Mouse (Mus musculus) embryonic facial prominence, embryonic 12.5 days (tissue): ENCODE data around the gene Dvl2. TPM values are rescaled to one million over a fixed set of nuclear protein-coding genes. Genes with fewer than 3 reads are reported as not detected.

Experiments
- ATAC-seq: fragments of 200-750 bp; cut with Nextera tagmentation; 2 replicates; pipeline ENCODE4 v1.8.0; 2017; ENCODE audit not compliant: insufficient number of reproducible peaks, insufficient read depth, low FRiP score, low TSS enrichment
- H3K27ac ChIP-seq: fragments of 300-500 bp; sonication (generic); 2 replicates; pipeline ENCODE4 v1.5.1; 2016; ENCODE audit warnings: mild to moderate bottlenecking
- H3K27me3 ChIP-seq: fragments of 300-500 bp; sonication (generic); 2 replicates; pipeline ENCODE4 v1.6.1; 2016; ENCODE audit warnings: mild to moderate bottlenecking, moderate library complexity
- H3K36me3 ChIP-seq: fragments of 300-500 bp; sonication (generic); 2 replicates; pipeline ENCODE4 v1.6.1; 2016; ENCODE audit warnings: mild to moderate bottlenecking
- H3K4me1 ChIP-seq: fragments of 300-500 bp; sonication (generic); 2 replicates; pipeline ENCODE4 v1.6.1; 2016
- H3K4me2 ChIP-seq: fragments of 300-500 bp; sonication (generic); replicated peaks from 2 replicates; pipeline ENCODE4 v1.6.1; 2016; ENCODE audit warnings: mild to moderate bottlenecking, moderate library complexity
- H3K4me3 ChIP-seq: fragments of 300-500 bp; sonication (generic); 2 replicates; pipeline ENCODE4 v1.5.1; 2016; ENCODE audit warnings: mild to moderate bottlenecking
- H3K9ac ChIP-seq: fragments of 300-500 bp; sonication (generic); 2 replicates; pipeline ENCODE4 v1.6.1; 2016; ENCODE audit warnings: mild to moderate bottlenecking, moderate library complexity
- H3K9me3 ChIP-seq: fragments of 300-500 bp; sonication (generic); 2 replicates; pipeline ENCODE4 v1.6.1; 2016; ENCODE audit warnings: mild to moderate bottlenecking, moderate library complexity
- WGBS: fragments of 180-500 bp; shearing (Covaris S2); methylation state at CpG from one replicate; pipeline ENCODE4 v1.1.7; 2016; 5-methylcytosine and 5-hydroxymethylcytosine counted together
- polyA plus RNA-seq: library from polyadenylated mRNA; unstranded; fragments of >200 nt; fragmentation: Nextera tagmentation; extraction: Ambion mirVana; gene quantifications from 2 replicates; pipeline ENCODE4 v1.2.1, GENCODE M21; 2016

Dvl2 gene
- polyA plus RNA-seq, 1 experiment from 2014 or later = 67.2 TPM

GRCm38 (mm10) chr11:70020731-70021263 is 20.4 kb downstream of the Dvl2 start:
- Histone ChIP-seq H3K36me3 (no peaks in the 10 kb centered on the region), H3K4me1 (peaks cover 58% of the 10 kb centered on the region), H3K4me2 (peak overlapping the region; percentile 88), H3K27me3 (no peaks in the 10 kb centered on the region), H3K9ac (peak overlapping the region; percentile 28; the same call in 1 of the 2 replicates), H3K9me3 (no peaks in the 10 kb centered on the region), H3K4me3 (peak overlapping the region; percentile 81), H3K27ac (peak overlapping the region; percentile 95)
- 4% methylated on average over 8 of the region's 8 CpGs for WGBS
- peak; percentile 78 for ATAC-seq

DNA sequence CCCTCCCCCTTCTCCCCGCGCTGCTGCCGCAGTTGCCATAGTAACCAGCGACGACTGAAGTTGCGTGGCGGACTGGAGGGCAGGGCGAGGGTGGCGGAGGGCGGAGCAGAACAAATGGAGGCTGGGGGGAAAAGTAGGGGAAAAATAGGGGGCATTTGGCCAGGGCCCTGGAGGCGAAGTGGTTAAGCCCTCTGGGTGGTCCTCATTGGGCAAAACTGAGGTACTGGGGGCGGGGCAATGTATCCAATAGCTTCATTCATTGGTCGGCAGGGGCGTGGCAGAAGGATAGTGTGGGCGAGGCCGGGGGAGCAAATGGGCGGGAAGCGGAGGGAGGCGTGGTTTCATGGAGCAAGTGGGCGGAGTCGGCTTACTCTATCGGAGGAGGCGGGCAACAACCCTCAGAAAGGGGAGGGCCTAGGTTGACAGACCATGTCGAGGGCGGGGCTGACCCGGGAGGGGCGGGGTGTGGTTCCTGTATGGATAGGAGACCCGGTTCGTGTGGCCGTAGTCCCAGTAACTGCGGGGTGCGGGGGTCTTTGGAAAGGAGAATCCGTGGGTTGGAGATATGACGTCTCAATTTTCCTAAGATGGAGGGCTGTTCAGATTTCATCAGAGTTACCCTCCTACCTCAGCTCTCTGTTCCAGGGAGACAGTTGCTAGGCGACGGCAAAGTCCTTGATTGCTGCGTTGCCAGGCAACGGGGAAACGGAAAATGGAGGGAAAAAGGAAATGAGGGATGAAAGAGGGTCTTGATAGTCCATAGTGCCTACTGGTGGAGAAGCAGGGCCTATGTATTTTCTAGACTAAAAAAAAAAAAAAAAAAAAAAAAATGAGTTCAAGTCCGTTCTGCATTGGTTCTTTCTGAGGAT is 21.1 kb downstream of the Dvl2 start:
- Histone ChIP-seq H3K4me2 (peak overlapping the region; percentile 88), H3K27ac (peak overlapping the region; percentile 95)
- WGBS = 2% methylated on average over 40 of the region's 40 CpGs

GRCm38 (mm10) chr11:70023481-70024150 is 23.2 kb downstream of the Dvl2 start:
- Histone ChIP-seq H3K9me3 (no peaks in the 10 kb centered on the region), H3K4me2 (peak overlapping the region; percentile 61), H3K27ac (peak overlapping the region; percentile 18; the same call in 1 of the 2 replicates), H3K9ac (peak overlapping the region; percentile 46), H3K27me3 (no peaks in the 10 kb centered on the region), H3K4me1 (peaks cover 70% of the 10 kb centered on the region), H3K36me3 (no peaks in the 10 kb centered on the region), H3K4me3 (peak overlapping the region; percentile 38)
- WGBS = 4% methylated on average over 25 of the region's 29 CpGs
- no peak for ATAC-seq

More for the DNA sequence above, 21.1 kb downstream of the Dvl2 start:
- H3K4me3 ChIP-seq = peak overlapping the region; percentile 81
- no peaks in the 10 kb centered on the region for H3K9me3 ChIP-seq
- ATAC-seq = peak; percentile 12; the same call in 1 of the 2 replicates
- H3K4me1 ChIP-seq = peaks cover 65% of the 10 kb centered on the region
- H3K36me3 ChIP-seq = no peaks in the 10 kb centered on the region
- no peaks in the 10 kb centered on the region for H3K27me3 ChIP-seq
- H3K9ac ChIP-seq = peak overlapping the region; percentile 28; the same call in 1 of the 2 replicates

DNA sequence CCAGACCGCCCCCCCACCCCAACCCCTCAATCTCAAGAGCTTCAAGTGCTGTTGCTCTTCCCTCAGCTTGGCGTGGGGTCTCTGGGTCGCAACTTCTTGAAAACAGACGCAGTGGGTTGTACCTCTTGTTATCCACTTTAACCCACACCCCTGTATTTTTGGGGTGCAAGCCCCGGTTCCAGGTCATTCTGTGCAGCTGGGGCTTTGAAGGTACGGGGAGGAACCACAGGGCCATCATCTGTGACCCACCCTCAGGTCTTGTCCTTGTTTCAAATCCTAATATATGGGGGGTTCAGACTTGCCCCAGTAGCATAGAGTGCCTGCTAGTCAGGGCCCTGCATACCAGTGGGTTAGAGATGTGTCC is 23.7 kb downstream of the Dvl2 start:
- peak overlapping the region; percentile 61 for H3K4me2 ChIP-seq
- H3K27ac ChIP-seq = peak overlapping the region; percentile 18
- no peaks in the 10 kb centered on the region for H3K36me3 ChIP-seq
- H3K27me3 ChIP-seq = no peaks in the 10 kb centered on the region
- peak overlapping the region; percentile 38 for H3K4me3 ChIP-seq
- 18% methylated on average over 6 of the region's 6 CpGs for WGBS
- ATAC-seq = no peak
- H3K4me1 ChIP-seq = peaks cover 73% of the 10 kb centered on the region
- H3K9ac ChIP-seq = peak overlapping the region; percentile 46; the same call in 1 of the 2 replicates
- H3K9me3 ChIP-seq = no peaks in the 10 kb centered on the region

GRCm38 (mm10) chr11:70026689-70027088 is 26.3 kb downstream of the Dvl2 start:
- Histone ChIP-seq H3K4me2 (peak overlapping the region; percentile 45), H3K27me3 (no peaks in the 10 kb centered on the region), H3K9ac (peak overlapping the region; percentile 43), H3K36me3 (peaks cover 13% of the 10 kb centered on the region), H3K4me3 (peak overlapping the region; percentile 16), H3K27ac (peak overlapping the region; percentile 91), H3K4me1 (peaks cover 70% of the 10 kb centered on the region), H3K9me3 (no peaks in the 10 kb centered on the region)
- WGBS = 2% methylated on average over 19 of the region's 19 CpGs
- peak; percentile 49 for ATAC-seq

DNA sequence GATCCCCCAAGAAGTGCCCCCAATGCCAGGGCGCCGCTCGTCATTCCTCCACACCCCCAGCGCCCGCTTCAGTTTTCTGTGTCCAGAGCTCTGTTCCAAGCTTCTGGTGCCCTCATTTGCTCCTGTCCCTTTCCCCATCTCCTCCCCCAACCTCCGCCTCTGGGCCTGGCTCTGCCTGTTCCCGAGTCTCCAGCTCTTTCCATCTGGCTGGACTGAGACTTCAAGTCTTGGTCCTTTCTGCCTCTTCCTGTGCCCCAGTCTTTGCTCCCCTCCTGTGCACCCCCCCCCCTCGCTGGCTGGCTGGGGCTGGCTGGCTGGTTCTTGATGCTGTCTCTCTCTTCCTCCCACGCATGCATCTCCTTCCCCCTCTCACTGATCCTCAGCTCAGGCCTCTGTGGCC is 27.0 kb downstream of the Dvl2 start:
- Histone ChIP-seq H3K4me3 (peak overlapping the region; percentile 16; the same call in 1 of the 2 replicates), H3K4me2 (peak overlapping the region; percentile 45), H3K36me3 (peaks cover 20% of the 10 kb centered on the region), H3K4me1 (peaks cover 70% of the 10 kb centered on the region), H3K9me3 (no peaks in the 10 kb centered on the region), H3K27ac (peak overlapping the region; percentile 91), H3K27me3 (no peaks in the 10 kb centered on the region), H3K9ac (peak overlapping the region; percentile 27; the same call in 1 of the 2 replicates)
- ATAC-seq = no peak
- 33% methylated on average over 9 of the region's 9 CpGs for WGBS

DNA sequence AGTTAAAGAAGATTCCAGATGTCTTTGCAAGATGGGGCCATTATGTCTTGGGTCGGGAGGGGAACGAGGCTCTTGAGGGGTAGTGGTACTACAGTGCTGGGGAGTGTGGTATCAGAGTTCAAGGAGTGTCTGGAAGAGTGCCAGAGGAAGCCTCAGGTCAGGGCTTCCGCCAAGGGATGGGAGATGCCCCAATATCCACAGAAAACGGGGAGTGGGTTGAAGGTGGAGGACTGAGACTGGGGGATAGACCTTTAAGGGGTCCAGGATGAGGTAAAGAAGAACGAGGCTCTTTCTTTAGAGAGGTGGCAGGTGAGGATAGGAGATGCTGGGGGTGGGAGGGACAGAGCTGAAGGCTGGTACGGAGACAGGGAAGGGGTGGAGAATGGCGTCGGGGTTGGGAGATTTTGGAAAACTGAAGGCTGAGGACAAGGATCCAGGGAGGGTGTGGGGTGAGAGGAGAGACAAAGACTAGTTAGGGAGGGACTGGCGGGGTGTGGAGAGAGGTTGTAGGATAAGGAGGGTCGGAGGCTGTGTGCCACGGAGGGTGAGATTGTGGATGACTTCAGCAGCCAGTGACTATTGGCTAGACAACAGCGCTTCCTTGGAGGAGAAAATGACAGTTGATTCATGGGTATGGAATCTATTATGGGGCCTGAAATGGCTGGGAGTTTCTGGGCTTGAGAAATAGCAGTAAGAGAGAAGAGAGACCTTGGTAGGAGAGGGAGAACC is 28.2 kb downstream of the Dvl2 start:
- Histone ChIP-seq H3K4me1 (peaks cover 61% of the 10 kb centered on the region), H3K9ac (peak overlapping the region; percentile 31), H3K27ac (peak overlapping the region; percentile 91), H3K4me3 (peak overlapping the region; percentile 30), H3K27me3 (no peaks in the 10 kb centered on the region), H3K9me3 (no peaks in the 10 kb centered on the region), H3K4me2 (peak overlapping the region; percentile 50), H3K36me3 (peaks cover 31% of the 10 kb centered on the region)
- 25% methylated on average over 12 of the region's 12 CpGs for WGBS
- no peak for ATAC-seq

- peaks cover 36% of the 10 kb centered on the region for H3K36me3 ChIP-seq
- ATAC-seq = peak; percentile 86
- WGBS = under 1% methylated on average over 20 of the region's 20 CpGs
- peak overlapping the region; percentile 31; the same call in 1 of the 2 replicates for H3K9ac ChIP-seq
- peak overlapping the region; percentile 50 for H3K4me2 ChIP-seq
- no peaks in the 10 kb centered on the region for H3K9me3 ChIP-seq
- H3K27ac ChIP-seq = peak overlapping the region; percentile 91
- peak overlapping the region; percentile 30 for H3K4me3 ChIP-seq
- peaks cover 54% of the 10 kb centered on the region for H3K4me1 ChIP-seq
- no peaks in the 10 kb centered on the region for H3K27me3 ChIP-seq
Measured at GRCm38 (mm10) chr11:70029130-70029801, 28.9 kb downstream of the Dvl2 start.

- WGBS = 39% methylated on average over 11 of the region's 11 CpGs
- peaks cover 51% of the 10 kb centered on the region for H3K4me1 ChIP-seq
- no peak for ATAC-seq
- H3K27ac ChIP-seq = peak overlapping the region; percentile 91
- H3K36me3 ChIP-seq = peaks cover 40% of the 10 kb centered on the region
- peak overlapping the region; percentile 50 for H3K4me2 ChIP-seq
- H3K9me3 ChIP-seq = no peaks in the 10 kb centered on the region
- H3K27me3 ChIP-seq = no peaks in the 10 kb centered on the region
- peak overlapping the region; percentile 30 for H3K4me3 ChIP-seq
- H3K9ac ChIP-seq = peak overlapping the region; percentile 25; the same call in 1 of the 2 replicates
Measured at GRCm38 (mm10) chr11:70029829-70030550, 29.6 kb downstream of the Dvl2 start.

DNA sequence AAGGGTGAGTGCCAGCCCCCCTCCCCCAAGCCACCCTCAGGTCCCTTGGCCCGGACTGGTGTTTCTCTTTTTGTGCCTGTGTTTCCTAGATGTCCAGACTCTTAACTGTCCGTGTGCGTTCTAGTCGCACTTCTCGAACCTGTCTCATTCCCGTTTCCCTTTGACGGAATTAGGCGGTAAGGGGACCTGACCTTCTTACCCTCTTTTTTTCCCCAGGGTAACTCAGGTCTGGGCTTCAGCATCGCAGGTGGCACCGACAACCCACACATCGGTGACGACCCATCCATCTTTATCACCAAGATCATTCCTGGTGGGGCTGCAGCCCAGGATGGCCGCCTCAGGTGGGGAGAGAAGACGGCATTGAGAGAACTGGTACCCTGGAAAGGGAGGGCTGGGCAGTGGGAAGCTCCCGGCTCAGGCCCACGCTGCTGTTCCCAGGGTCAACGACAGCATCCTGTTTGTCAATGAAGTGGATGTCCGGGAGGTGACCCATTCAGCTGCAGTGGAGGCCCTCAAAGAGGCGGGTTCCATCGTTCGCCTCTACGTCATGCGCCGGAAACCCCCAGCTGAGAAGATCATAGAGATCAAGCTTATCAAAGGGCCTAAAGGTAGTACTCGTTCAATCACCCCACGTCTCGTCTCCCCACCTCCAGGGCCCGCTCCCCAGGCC is 30.4 kb downstream of the Dvl2 start:
- Histone ChIP-seq H3K9me3 (no peaks in the 10 kb centered on the region), H3K4me2 (no peak overlapping the region), H3K36me3 (peaks cover 40% of the 10 kb centered on the region), H3K9ac (no peak overlapping the region), H3K27me3 (no peaks in the 10 kb centered on the region), H3K4me3 (no peak overlapping the region), H3K27ac (no peak overlapping the region), H3K4me1 (peaks cover 46% of the 10 kb centered on the region)
- no peak for ATAC-seq
- 95% methylated on average over 28 of the region's 28 CpGs for WGBS
